In the genomic region with DNA sequence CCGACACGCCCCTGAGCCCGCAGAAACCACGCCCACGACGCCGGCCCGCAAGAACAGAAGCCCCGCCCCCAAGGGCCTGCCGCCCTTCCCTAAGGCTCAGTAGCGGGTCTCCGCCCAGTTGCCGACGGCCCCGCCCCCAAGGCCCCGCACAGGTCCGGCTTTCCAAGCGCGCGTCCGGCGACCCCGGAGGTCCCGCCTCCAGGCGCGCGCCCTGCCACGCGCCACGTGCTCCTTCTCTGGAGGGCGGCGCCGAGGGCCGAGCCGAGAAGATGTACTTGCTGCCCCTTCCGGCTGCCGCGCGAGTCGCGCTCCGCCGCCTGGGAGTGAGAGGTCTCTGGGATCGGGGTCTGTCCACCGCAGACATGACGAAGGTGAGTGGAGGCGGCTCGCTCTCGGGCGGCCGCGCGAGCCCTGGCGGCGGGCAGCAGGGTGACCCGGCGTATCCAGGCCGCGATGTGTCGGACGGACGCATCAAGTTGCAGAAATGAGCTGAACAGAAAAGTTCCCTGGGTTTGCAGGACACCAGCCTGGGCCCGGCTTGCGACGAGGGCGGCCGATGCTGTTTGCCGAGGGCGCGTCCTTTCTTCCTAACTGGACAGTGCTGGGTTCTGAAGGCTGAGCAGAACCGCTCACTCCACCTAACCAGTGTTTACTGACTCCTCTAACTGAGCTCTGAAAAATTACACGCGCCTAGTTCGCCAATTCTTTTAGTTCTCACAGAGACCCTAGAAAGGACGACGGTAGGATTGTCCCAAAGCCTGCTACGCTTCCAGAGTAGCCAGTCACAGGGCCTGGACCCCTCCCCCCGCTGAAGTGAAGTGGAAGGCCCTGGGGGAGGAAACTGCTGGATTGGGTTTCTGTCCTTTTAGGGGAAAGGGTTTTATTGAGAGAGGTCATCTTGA, we compare ENCODE assay signal across 8 mouse cellular contexts. TPM values are rescaled to one million over a fixed set of nuclear protein-coding genes. Genes with fewer than 3 reads are reported as not detected.
A peak's percentile ranks its signal among the peaks of the same experiment; 100 is the strongest.
DNase-seq lines count a peak whose midpoint lies in the region; ATAC-seq and TF ChIP-seq lines count a peak whose summit lies in the region.

A gene (plus strand): TSS at position 184 of the 902 bp plus-strand sequence.

- TF ChIP-seq CTCF in layer of hippocampus, adult 2 months (conservative IDR thresholded peaks at IDR 0.05) = peak; percentile 74
- TF ChIP-seq CTCF in lung, embryonic 14.5 days (IDR thresholded peaks at IDR 0.05; ENCODE audit: low read depth) = peak; percentile 44; the same call in 1 of the 2 replicates
- no peak; the same call in 1 of the 2 replicates for TF ChIP-seq CTCF in olfactory bulb, adult 2 months (IDR thresholded peaks at IDR 0.05; ENCODE audit: insufficient read depth, low read depth, low read length)
- TF ChIP-seq CTCF in thymus, adult 2 months (IDR thresholded peaks at IDR 0.05; ENCODE audit: borderline replicate concordance, control insufficient read depth, extremely low read depth, insufficient read depth, low read length, poor library complexity) = peak; percentile 70; the same call in 1 of the 2 replicates

- peaks cover 5 to 10% of the 10 kb centered on the region in 2 experiments for H3K4me1 ChIP-seq in ES-E14 (ENCODE audit: control insufficient read depth in 2 of 2, insufficient read depth in 2 of 2, low read length in 2 of 2, poor library complexity in 1 of 2)
- peaks cover 12% of the 10 kb centered on the region for H3K4me1 ChIP-seq in forebrain, embryonic 16.5 days (replicated peaks; ENCODE audit: control insufficient read depth, insufficient read depth, low read length)
- no peaks in the 10 kb centered on the region for H3K4me1 ChIP-seq in lung, embryonic 14.5 days (ENCODE audit: insufficient read depth)
- peaks cover 13% of the 10 kb centered on the region for H3K4me1 ChIP-seq in olfactory bulb, adult 2 months (ENCODE audit: control insufficient read depth, insufficient read depth, low read length)
- H3K4me1 ChIP-seq in thymus, adult 2 months (replicated peaks; ENCODE audit: control insufficient read depth, insufficient read depth, low read length) = peaks cover 6% of the 10 kb centered on the region

- H3K36me3 ChIP-seq in ES-E14 (ENCODE audit: control insufficient read depth, insufficient read depth, low read length, poor library complexity, severe bottlenecking) = peaks cover 17% of the 10 kb centered on the region
- no peaks in the 10 kb centered on the region for H3K36me3 ChIP-seq in forebrain, embryonic 16.5 days (ENCODE audit: control insufficient read depth, insufficient read depth)
- H3K36me3 ChIP-seq in lung, embryonic 14.5 days (ENCODE audit: insufficient read depth) = peaks cover 32% of the 10 kb centered on the region
- no peaks in the 10 kb centered on the region for H3K36me3 ChIP-seq in thymus, adult 2 months (ENCODE audit: control insufficient read depth, insufficient read depth, low read length)

- TF ChIP-seq POLR2A in olfactory bulb, adult 2 months (IDR thresholded peaks at IDR 0.05; ENCODE audit: insufficient read depth, low read depth, low read length) = peak; percentile 36; the same call in 1 of the 2 replicates
- TF ChIP-seq POLR2A in thymus, adult 2 months (IDR thresholded peaks at IDR 0.05; ENCODE audit: control insufficient read depth, extremely low read depth, insufficient read depth, low read length, poor library complexity) = peak; percentile 44; the same call in 1 of the 2 replicates

- in situ Hi-C loops in ES-E14 (cut with MboI; ENCODE audit: low sequenced_read_pairs in 2 of 2, unreplicated experiment in 2 of 2) = no loop called here

- H3K9me3 ChIP-seq in ES-E14 (ENCODE audit: control insufficient read depth, insufficient read depth, low read depth, low read length) = no peaks in the 10 kb centered on the region
- H3K9me3 ChIP-seq in forebrain, embryonic 16.5 days (ENCODE audit: control insufficient read depth, low read length) = no peaks in the 10 kb centered on the region
- no peaks in the 10 kb centered on the region for H3K9me3 ChIP-seq in lung, embryonic 14.5 days (ENCODE audit: low read depth, low read length)

- peak within 1 kb of the TSS; percentile 87 to 92 for H3K4me3 ChIP-seq in ES-E14 (ENCODE audit: insufficient read depth in 1 of 2, low read depth in 1 of 2, low read length in 2 of 2, poor library complexity in 1 of 2, severe bottlenecking in 1 of 2)
- peak within 1 kb of the TSS; percentile 85 for H3K4me3 ChIP-seq in forebrain, embryonic 16.5 days (replicated peaks; ENCODE audit: low read length)
- peak within 1 kb of the TSS; percentile 66 for H3K4me3 ChIP-seq in layer of hippocampus, adult 2 months
- peak within 1 kb of the TSS; percentile 77 for H3K4me3 ChIP-seq in lung, embryonic 14.5 days (ENCODE audit: low read depth, low read length)
- H3K4me3 ChIP-seq in olfactory bulb, adult 2 months (ENCODE audit: insufficient read depth, low read depth, low read length) = peak within 1 kb of the TSS; percentile 81
- peak within 1 kb of the TSS; percentile 77 for H3K4me3 ChIP-seq in thymus, adult 2 months (ENCODE audit: control insufficient read depth, insufficient read depth, low read length)

- intact Hi-C loops in heart, postnatal 36 days (cut with DNase I) = loop anchor here (1.0 to 10.0 kb wide), 4 partner anchors 27 to 361 kb away; a partner anchor contains a TSS

- peak; percentile 92 for DNase-seq in ES-E14 (ENCODE audit: low read depth, low spot score)
- peak; percentile 98 for DNase-seq in cerebellum, adult 11-12 months
- DNase-seq in heart, postnatal 36 days = peak; percentile 99
- DNase-seq in layer of hippocampus, adult 2 months (ENCODE audit: low spot score in 2 of 2) = peak; percentile 97
- peak; percentile 100 for DNase-seq in lung, embryonic 14.5 days
- peak; percentile 99 for DNase-seq in thymus, adult 2 months

- WGBS in forebrain, embryonic 16.5 days = under 1% methylated on average over 78 of the region's 78 CpGs
- WGBS in lung, embryonic 14.5 days = under 1% methylated on average over 78 of the region's 78 CpGs
- WGBS in olfactory bulb, adult 2 months = 1% methylated on average over 78 of the region's 78 CpGs
- WGBS in thymus, adult 2 months = 1% methylated on average over 78 of the region's 78 CpGs

- no peaks in the 10 kb centered on the region for H3K27me3 ChIP-seq in forebrain, embryonic 16.5 days (replicated peaks; ENCODE audit: control insufficient read depth, insufficient read depth, low read length)
- H3K27me3 ChIP-seq in lung, embryonic 14.5 days (ENCODE audit: insufficient read depth, low read length) = no peaks in the 10 kb centered on the region
- H3K27me3 ChIP-seq in thymus, adult 2 months (ENCODE audit: control insufficient read depth, insufficient read depth, low read length) = no peaks in the 10 kb centered on the region

- H3K9ac ChIP-seq in ES-E14 (ENCODE audit: insufficient read depth, low read depth, low read length, poor library complexity, severe bottlenecking) = peak within 1 kb of the TSS; percentile 95
- H3K9ac ChIP-seq in forebrain, embryonic 16.5 days (replicated peaks; ENCODE audit: low read depth, low read length) = peak within 1 kb of the TSS; percentile 74
- peak within 1 kb of the TSS; percentile 70 for H3K9ac ChIP-seq in lung, embryonic 14.5 days

- ATAC-seq in forebrain, embryonic 16.5 days = peak; percentile 94
- peak; percentile 97 for ATAC-seq in lung, embryonic 14.5 days (ENCODE audit: insufficient read depth)

- H3K4me2 ChIP-seq in forebrain, embryonic 16.5 days (ENCODE audit: low read length) = peak within 1 kb of the TSS; percentile 87
- peak within 1 kb of the TSS; percentile 87 for H3K4me2 ChIP-seq in lung, embryonic 14.5 days

- peak within 1 kb of the TSS; percentile 45; the same call in 1 of the 2 replicates for H3K27ac ChIP-seq in ES-E14 (ENCODE audit: insufficient read depth, low read depth, low read length, poor library complexity, severe bottlenecking)
- H3K27ac ChIP-seq in forebrain, embryonic 16.5 days (ENCODE audit: low read length) = no peak within 1 kb of the TSS
- peak within 1 kb of the TSS; percentile 92 for H3K27ac ChIP-seq in layer of hippocampus, adult 2 months
- H3K27ac ChIP-seq in lung, embryonic 14.5 days (ENCODE audit: low read depth) = peak within 1 kb of the TSS; percentile 82
- H3K27ac ChIP-seq in olfactory bulb, adult 2 months (ENCODE audit: insufficient read depth, low read depth, low read length) = no peak within 1 kb of the TSS; the same call in 1 of the 2 replicates
- H3K27ac ChIP-seq in thymus, adult 2 months (ENCODE audit: control insufficient read depth, insufficient read depth, low read length) = no peak within 1 kb of the TSS

TF ChIP-seq in ES-E14, 5 proteins besides CTCF, POLR2A, EP300 and RAD21:
- no peak; the same call in 1 of the 2 replicates for TF ChIP-seq HCFC1 (IDR thresholded peaks at IDR 0.05; ENCODE audit: borderline replicate concordance, insufficient read depth, low read length)
- TF ChIP-seq MAFK (IDR thresholded peaks at IDR 0.05; ENCODE audit: insufficient read depth, low read depth, low read length) = no peak
- TF ChIP-seq CHD2 (IDR thresholded peaks at IDR 0.05; ENCODE audit: low read depth, low read length) = no peak
- TF ChIP-seq ZNF384 (IDR thresholded peaks at IDR 0.05; ENCODE audit: low read depth, low read length) = no peak
- no peak for TF ChIP-seq ZC3H11A (IDR thresholded peaks at IDR 0.05; ENCODE audit: borderline replicate concordance, low read depth, low read length)

RNA-seq across cellular contexts. Expression of the gene that starts here (rescaled TPM):
- total RNA-seq in ES-E14 (2012; rRNA removed) = 178 and 192 TPM in 2 replicates
- 35.4 and 41.9 TPM in 2 replicates for polyA plus RNA-seq in forebrain, embryonic 16.5 days (2015; fragmentation: Nextera tagmentation; extraction: Ambion mirVana)
- 100 to 1,000 TPM in 1 of 2 experiments, 10 to 100 TPM in 1; 95.5 to 116 TPM for total RNA-seq in heart, postnatal 36 days (2021)
- 10 to 100 TPM; 54.3 to 58.7 TPM for total RNA-seq in layer of hippocampus, adult 2 months (2021)
- 116 and 119 TPM in 2 replicates for polyA plus RNA-seq in lung, embryonic 14.5 days (2014; fragmentation: Nextera tagmentation; extraction: Ambion mirVana)
- polyA plus RNA-seq in olfactory bulb, adult 2 months (2012; ENCODE audit: insufficient read depth, insufficient read length, low replicate concordance, missing spikeins) = not detected in 2 replicates
- 14.5 and 14.9 TPM in 2 replicates for polyA plus RNA-seq in thymus, adult 2 months (2012; rRNA removed)

Comparison
In these comparisons a context has a peak if more than half of its experiments do, and no peak if none do; other contexts are left out.
1. RNA of the gene that starts here (polyA plus RNA-seq): 116 to 119 TPM in lung, embryonic 14.5 days, 35.4 to 41.9 TPM in forebrain, embryonic 16.5 days and 14.5 to 14.9 TPM in thymus, adult 2 months; not detected in olfactory bulb, adult 2 months; every median in the first group is over 10 times any median in the second.
2. H3K27ac ChIP-seq: peak in ES-E14 (single experiment), layer of hippocampus, adult 2 months (single experiment) and lung, embryonic 14.5 days (single experiment); none in forebrain, embryonic 16.5 days (single experiment), olfactory bulb, adult 2 months (single experiment) and thymus, adult 2 months (single experiment).
3. Peak in every context shown above with its lines, with median percentiles within 50 percentile points of each other: DNase-seq, H3K4me3 ChIP-seq and H3K9ac ChIP-seq.